Mouse (Mus musculus) activated CD4-positive, CD25-positive, alpha-beta regulatory T cell (primary cell): ENCODE results near the gene Pign. TPM values are rescaled to one million over a fixed set of nuclear protein-coding genes. Genes with fewer than 3 reads are reported as not detected.

Experiments used
- polyA plus RNA-seq, 2 experiments: library from polyadenylated mRNA; unstranded; fragments of 100-300 nt; shearing (Covaris generic); gene quantifications; one replicate each; pipeline ENCODE4 v1.2.1; 2017

The Pign gene
- 10 to 100 TPM; 14.4 to 22.3 TPM for polyA plus RNA-seq

DNA sequence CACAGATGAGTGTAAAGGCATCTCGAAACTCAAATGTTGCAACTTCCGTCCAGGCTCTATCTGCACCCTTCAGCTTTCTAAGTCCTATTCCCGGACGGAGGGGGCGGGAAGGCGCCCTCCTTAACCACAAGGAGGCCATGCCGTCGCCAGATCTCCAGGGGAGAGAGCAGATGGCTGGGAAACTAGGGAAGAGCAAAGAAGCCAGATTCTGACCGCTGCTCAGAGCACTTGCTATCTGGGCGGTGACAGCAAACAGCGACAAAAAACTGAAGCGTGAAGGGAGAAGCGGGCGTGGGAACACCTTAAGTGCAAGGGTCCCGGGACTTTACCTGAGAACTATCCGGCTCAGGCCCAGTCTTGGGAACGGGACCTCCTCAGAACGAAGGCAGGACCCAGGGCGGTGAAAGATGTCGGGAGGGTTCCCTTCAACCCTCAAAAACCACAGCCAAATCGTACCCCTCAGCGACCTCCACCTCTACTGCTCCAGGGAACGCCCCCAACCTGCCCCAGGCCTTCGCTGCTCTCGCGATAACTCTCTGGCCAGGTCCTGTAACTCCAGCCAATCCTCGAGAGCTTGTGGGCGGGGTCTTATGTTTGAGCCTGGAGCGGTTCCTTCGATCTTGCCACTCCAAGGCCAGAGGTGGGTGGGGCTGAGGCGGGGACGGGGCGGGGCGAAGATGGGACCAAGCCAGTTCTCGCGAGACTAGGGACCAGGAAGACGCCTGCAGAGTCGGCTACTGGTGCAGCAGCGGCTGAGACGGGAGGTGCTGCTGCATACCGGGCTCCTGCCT is at the start of gene Pign, which contains the start of gene Relch:
Gene Pign (minus strand): TSS at position 507 of the 791 bp plus-strand sequence.
Gene Relch (plus strand): TSS at position 691 of the 791 bp plus-strand sequence.

Other genes starting within 250 kb of the Pign start
- gene Relch, start 184 bp upstream of the Pign start, polyA plus RNA-seq = 10 to 100 TPM; 38.6 to 43.3 TPM
- under 1 TPM; 0.11 to 0.33 TPM for gene Tnfrsf11a, start 117.0 kb upstream of the Pign start, polyA plus RNA-seq